Mouse (Mus musculus) T-helper 1 cell (primary cell): Measurements from ENCODE around the gene Pola2.

Experiments used
- in situ Hi-C: fragments of 300-600 bp; cut with MboI, MseI; formaldehyde crosslinking; loops from one replicate; pipeline ENCODE4 v1.15.1; 2025; ENCODE audit warnings: high pct_unique_total_duplicates

Gene Pola2

DNA sequence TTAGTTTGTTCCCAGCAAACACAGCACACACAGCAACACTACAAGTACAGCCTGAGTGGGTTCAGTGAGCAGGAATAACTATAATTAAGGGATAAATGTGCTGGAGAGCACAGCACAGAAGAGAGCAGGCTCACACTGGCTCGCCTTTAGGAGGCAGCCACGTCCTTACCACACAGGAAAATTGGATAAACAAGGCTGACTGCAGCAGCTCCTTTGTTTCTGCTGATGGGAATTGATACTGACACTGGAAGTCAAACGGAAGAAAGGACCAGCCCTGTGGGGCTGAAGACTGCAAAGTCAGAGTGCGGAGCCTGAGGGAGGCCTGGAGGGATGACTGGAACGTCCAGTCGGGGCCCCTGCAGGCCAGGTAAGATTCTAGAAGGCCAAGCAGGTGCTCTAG, 53.8 kb downstream of the Pola2 start:
- in situ Hi-C loops: no loop called here

DNA sequence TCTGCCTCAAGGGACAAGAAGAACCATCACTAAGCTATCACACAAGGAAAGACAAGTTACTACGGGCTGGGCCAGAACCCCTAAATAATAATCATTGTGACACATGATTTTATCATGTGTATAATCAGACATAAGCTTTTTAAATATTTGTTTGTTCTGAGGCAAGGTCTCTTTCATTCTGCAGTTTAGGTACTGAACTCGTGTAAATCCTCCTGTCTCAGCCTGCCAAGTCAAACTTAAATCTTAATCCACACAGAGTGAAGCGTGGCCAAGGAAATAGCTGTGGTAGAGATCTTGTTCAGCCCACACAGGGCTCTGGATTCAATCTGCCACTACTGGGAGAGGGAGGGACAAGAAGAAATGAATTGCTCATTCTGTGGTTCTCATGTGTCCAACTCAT, 56.7 kb downstream of the Pola2 start:
- in situ Hi-C loops: no loop called here

GRCm38 (mm10) chr19:5894002-5894678, 69.9 kb downstream of the Pola2 start, which contains the start of gene Tigd3:
TSS of gene Tigd3 (minus strand) at chr19:5894149.
- in situ Hi-C loops: no loop called here

DNA sequence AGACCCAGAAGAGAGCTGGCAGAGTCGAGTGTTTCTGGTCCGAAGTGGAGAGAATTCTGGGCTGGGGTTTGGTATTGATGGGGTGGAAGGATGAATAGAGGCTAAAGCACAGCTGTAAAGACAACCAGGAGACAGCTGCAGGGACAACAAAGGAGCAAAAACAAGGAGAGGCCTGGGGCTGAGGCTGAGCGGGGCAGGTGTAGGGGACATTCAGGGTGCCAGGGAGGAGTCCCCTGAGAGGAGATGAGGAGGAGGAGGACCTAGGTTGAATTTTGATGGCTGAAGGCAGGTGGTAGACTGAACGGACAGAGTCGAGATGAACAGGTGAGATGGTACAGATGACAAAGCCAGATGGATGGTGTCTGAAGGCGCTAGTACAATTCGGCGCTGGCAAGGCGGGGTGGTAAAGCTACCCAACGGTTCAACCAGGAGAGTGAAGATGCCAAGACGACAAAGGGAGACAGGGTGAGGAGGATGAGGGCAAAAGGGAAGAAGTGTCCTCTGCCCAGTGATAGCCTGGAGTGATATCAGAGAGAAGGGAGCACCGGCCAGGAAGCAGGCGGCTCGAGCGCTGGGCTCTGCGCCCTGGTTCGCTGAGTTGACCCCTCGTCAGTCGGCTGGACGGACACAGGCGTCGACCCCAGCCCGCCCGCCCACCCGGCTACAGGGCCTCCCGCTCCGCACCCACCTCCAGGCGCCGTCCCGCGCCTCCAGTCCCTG, 70.6 kb downstream of the Pola2 start:
- in situ Hi-C loops: no loop called here

DNA sequence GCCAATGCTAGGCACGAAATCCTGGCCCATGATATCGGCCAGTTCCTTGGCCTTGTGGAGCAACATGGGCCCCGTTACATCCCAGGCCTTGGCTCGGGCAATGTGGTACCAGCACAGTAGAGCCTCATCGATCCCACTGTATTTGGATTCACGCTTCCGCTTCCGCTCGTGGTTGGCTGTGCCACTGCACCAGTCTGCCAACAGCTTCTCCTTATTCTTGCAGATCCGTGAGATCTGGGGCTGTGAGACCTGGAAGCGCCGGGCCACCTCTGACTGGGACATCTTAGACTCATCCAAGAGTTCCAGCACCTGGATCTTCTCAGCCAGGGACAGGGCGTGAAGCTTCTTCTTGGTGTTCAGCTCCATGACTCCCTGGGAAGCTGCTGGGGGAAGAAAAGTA, 71.3 kb downstream of the Pola2 start:
- in situ Hi-C loops: no loop called here

DNA sequence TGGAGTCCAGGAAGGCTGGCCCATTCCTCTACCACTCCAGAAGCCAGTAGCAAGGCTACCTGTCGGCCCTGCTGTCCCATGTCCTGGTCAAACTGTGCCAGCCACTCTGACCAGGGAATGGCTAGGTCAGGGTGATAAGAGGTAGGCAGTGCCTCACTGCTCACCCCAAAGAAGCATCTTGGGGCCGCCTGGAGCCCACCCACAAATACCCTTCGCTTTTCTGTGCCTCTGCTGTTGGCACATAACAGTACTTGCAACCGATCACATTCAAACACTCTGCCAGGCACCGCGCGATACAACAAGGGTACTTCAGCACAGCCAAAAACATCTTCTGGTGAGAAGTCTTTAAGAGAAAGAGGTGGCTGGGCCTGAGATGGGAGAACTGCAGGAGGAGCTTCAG, 71.7 kb downstream of the Pola2 start:
- in situ Hi-C loops: no loop called here

DNA sequence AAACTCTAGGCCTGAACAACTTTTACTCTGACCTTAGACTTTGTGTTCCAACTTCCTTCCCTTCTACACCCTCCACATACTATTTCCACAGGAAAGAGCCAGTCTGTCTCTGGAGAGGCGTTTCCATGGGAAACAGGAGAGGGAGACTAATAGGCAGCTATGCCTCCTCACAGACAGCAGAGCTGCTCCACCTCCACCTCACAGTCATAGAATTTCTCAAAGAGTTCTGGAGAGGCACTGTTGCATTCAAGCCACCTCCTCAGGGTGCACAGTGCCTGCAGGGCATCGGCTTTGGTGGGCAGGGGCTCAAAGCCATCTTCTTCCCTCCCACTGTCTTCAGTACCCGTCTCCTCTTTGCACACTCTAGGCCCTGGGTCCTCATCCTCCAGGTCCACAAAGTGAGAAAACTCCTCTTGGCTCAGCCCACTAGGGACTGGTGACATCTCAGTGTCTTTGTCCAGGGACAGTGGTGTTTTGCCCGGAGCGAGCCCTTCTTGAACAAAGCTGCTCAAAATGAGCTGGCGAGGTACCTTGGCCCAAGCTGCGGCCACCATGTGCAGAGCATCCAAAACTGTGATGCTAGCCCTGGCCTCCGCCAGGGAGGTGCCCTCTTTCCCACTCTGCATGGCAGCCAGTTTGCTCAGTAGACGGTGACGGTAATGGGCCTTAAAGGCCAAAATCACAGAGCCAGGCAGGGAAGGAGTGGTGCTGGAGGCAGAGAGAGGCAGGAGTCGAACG, 72.3 kb downstream of the Pola2 start:
- in situ Hi-C loops: no loop called here
